Mouse (Mus musculus) heart, postnatal 0 days (tissue): ENCODE data around the gene Macf1. TPM values are rescaled to one million over a fixed set of nuclear protein-coding genes. Genes with fewer than 3 reads are reported as not detected.
"Not testable (repeated sequence)": the region's sequence is repeated elsewhere in the genome, so short reads cannot be mapped to it uniquely, and the experiment has no call there.

Experiments
- ATAC-seq: fragments of 200-750 bp; cut with Nextera tagmentation; 2 replicates; pipeline ENCODE4 v1.8.0; 2017; ENCODE audit warnings: low read depth, moderate number of reproducible peaks, moderate library complexity; ENCODE audit not compliant: insufficient read depth
- DNase-seq: peaks from one replicate; pipeline ENCODE4 v3.0.0-alpha.2; 2016; ENCODE audit warnings: low spot score
- H3K27ac ChIP-seq: fragments of 300-500 bp; sonication (generic); 2 replicates; pipeline ENCODE4 v1.5.1; 2014; ENCODE audit warnings: low read depth, mild to moderate bottlenecking
- H3K27me3 ChIP-seq: fragments of 300-500 bp; sonication (generic); 2 replicates; pipeline ENCODE4 v1.6.1; 2014; ENCODE audit warnings: low read length, mixed read lengths; ENCODE audit not compliant: control insufficient read depth, insufficient read depth
- H3K36me3 ChIP-seq: fragments of 300-500 bp; sonication (generic); replicated peaks from 2 replicates; pipeline ENCODE4 v1.6.1; 2014; ENCODE audit warnings: low read length, mixed read lengths; ENCODE audit not compliant: control insufficient read depth, insufficient read depth
- H3K4me1 ChIP-seq: fragments of 300-500 bp; sonication (generic); 2 replicates; pipeline ENCODE4 v1.6.1; 2014; ENCODE audit warnings: antibody characterized with exemption; ENCODE audit not compliant: control insufficient read depth, insufficient read depth
- H3K4me2 ChIP-seq: fragments of 300-500 bp; sonication (generic); 2 replicates; pipeline ENCODE4 v1.6.1; 2014; ENCODE audit warnings: low read depth, mild to moderate bottlenecking, low read length, moderate library complexity
- H3K4me3 ChIP-seq: fragments of 300-500 bp; sonication (generic); 2 replicates; pipeline ENCODE4 v1.5.1; 2014; ENCODE audit warnings: low read depth, low read length
- H3K9ac ChIP-seq: fragments of 300-500 bp; sonication (generic); replicated peaks from 2 replicates; pipeline ENCODE4 v1.6.1; 2014; ENCODE audit warnings: low read depth, low read length, mixed read lengths
- H3K9me3 ChIP-seq: fragments of 300-500 bp; sonication (generic); replicated peaks from 2 replicates; pipeline ENCODE4 v1.6.1; 2016; ENCODE audit warnings: low read length; ENCODE audit not compliant: control insufficient read depth
- CTCF ChIP-seq: IDR thresholded peaks from 2 replicates; pipeline ENCODE4 v1.5.1; 2016; ENCODE audit warnings: antibody characterized with exemption, control low read depth, low read depth
- EP300 ChIP-seq: IDR thresholded peaks from 2 replicates; pipeline ENCODE4 v1.6.1; 2016; ENCODE audit warnings: antibody characterized with exemption, low read depth
- WGBS: fragments of 180-500 bp; shearing (Covaris S2); extraction: QIAGEN DNeasy Blood & Tissue Kit; methylation state at CpG from one replicate; pipeline ENCODE4 v1.1.7; 2014; 5-methylcytosine and 5-hydroxymethylcytosine counted together
- polyA plus RNA-seq: library from polyadenylated mRNA; unstranded; fragments of >200 nt; fragmentation: Nextera tagmentation; extraction: Ambion mirVana; gene quantifications from 2 replicates; pipeline ENCODE4 v1.2.1, GENCODE M21; 2015
- total RNA-seq: library from RNA; depleted of rRNA; stranded (reverse); fragments of >200 nt; gene quantifications from 2 replicates; pipeline ENCODE4 v1.2.3, GENCODE M21; 2014; ENCODE audit warnings: low replicate concordance

Macf1 gene
- total and polyA plus RNA-seq, 2 experiments from 2014 or later, result 41.4 to 236 TPM

- whole genome bisulfite sequencing, result 53% methylated on average over 3 of the region's 3 CpGs
- Histone ChIP-seq H3K9me3 (0 out of 2 replicates have a peak, but pooled peaks cover 3% of the 10 kb centered on the region), H3K4me1 (peaks cover 15% of the 10 kb centered on the region; the same call in 1 of the 2 replicates), H3K36me3 (no peaks in the 10 kb centered on the region), H3K4me3 (no peak overlapping the region), H3K27me3 (no peaks in the 10 kb centered on the region), H3K4me2 (no peak overlapping the region), H3K9ac (no peak overlapping the region), H3K27ac (peak overlapping the region; percentile 80)
- ATAC-seq (no peak), DNase-seq (no peak)
- TF ChIP-seq EP300, result no peak
- TF ChIP-seq CTCF, result no peak
These were observed 49.7 kb downstream of the Macf1 start for GRCm38 (mm10) chr4:123634436-123634835.

GRCm38 (mm10) chr4:123633874-123634273 lies 50.3 kb downstream of the Macf1 start:
- H3K9me3 ChIP-seq, result 0 out of 2 replicates have a peak, but pooled peaks cover 3% of the 10 kb centered on the region
- H3K36me3 ChIP-seq, result no peaks in the 10 kb centered on the region
- 77% methylated on average over 4 of the region's 4 CpGs for WGBS
- TF ChIP-seq EP300, result no peak
- TF ChIP-seq CTCF, result no peak
- H3K4me1 ChIP-seq, result peaks cover 15% of the 10 kb centered on the region; the same call in 1 of the 2 replicates
- ATAC-seq (peak; percentile 6; the same call in 1 of the 2 replicates), DNase-seq (no peak)
- peak overlapping the region; percentile 80 for H3K27ac ChIP-seq
- H3K9ac ChIP-seq, result no peak overlapping the region
- H3K4me2 ChIP-seq, result no peak overlapping the region
- no peak overlapping the region for H3K4me3 ChIP-seq
- no peaks in the 10 kb centered on the region for H3K27me3 ChIP-seq

DNA sequence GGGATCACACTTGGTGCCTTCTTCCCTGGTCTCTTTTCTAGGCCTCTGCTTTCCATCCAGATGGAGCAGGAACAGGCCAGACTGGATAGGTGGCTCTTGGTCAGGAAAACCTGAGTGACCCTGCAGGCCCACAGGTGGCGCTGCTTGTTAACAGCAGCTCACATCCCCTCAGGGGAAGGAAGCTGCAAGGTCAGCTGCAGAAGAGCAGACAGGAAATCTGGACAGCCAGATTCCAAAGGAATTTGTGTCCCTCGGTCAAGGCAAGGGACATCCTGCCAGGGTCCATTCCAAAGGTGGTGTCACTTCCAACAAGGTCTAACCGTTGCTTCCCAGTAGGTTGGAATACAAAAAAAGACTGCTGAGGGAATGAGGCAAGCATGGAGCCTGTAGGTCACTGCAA lies 50.8 kb downstream of the Macf1 start:
- no peak overlapping the region for H3K4me2 ChIP-seq
- TF ChIP-seq EP300 (peak; percentile 88; the same call in 1 of the 2 replicates), CTCF (peak; percentile 83)
- H3K27ac ChIP-seq, result peak overlapping the region; percentile 80
- H3K9ac ChIP-seq, result no peak overlapping the region
- H3K9me3 ChIP-seq, result 0 out of 2 replicates have a peak, but pooled peaks cover 3% of the 10 kb centered on the region
- no peak overlapping the region for H3K4me3 ChIP-seq
- DNase-seq (peak; percentile 84), ATAC-seq (peak; percentile 91)
- peaks cover 15% of the 10 kb centered on the region; the same call in 1 of the 2 replicates for H3K4me1 ChIP-seq
- H3K36me3 ChIP-seq, result no peaks in the 10 kb centered on the region
- no peaks in the 10 kb centered on the region for H3K27me3 ChIP-seq
- WGBS, result 6% methylated on average over 3 of the region's 3 CpGs

DNA sequence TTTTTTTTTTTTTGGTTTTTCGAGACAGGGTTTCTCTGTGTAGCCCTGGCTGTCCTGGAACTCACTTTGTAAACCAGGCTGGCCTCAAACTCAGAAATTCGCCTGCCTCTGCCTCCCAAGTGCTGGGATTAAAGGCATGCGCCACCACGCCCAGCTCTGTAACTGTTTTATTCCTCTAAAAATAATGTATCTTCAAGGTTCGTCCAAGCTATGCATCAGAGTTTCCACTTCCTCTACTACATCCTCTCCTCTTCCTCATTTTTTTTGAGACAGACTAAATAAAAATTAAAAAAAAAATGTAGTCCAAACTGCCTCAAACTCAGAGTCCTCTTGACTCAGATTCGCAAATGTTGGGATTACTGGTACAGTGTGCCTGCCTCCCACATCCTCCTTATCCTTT lies 52.0 kb downstream of the Macf1 start:
- not testable (repeated sequence) for H3K9me3 ChIP-seq, H3K4me3 ChIP-seq, H3K27me3 ChIP-seq, H3K36me3 ChIP-seq, H3K4me2 ChIP-seq, H3K9ac ChIP-seq, DNase-seq, ATAC-seq
- H3K4me1 ChIP-seq, result peaks cover 15% of the 10 kb centered on the region; the same call in 1 of the 2 replicates
- WGBS, result 78% methylated on average over 5 of the region's 6 CpGs
- H3K27ac ChIP-seq, result 0 out of 2 replicates have a peak overlapping the region, but pooled peaks have one; percentile 22

DNA sequence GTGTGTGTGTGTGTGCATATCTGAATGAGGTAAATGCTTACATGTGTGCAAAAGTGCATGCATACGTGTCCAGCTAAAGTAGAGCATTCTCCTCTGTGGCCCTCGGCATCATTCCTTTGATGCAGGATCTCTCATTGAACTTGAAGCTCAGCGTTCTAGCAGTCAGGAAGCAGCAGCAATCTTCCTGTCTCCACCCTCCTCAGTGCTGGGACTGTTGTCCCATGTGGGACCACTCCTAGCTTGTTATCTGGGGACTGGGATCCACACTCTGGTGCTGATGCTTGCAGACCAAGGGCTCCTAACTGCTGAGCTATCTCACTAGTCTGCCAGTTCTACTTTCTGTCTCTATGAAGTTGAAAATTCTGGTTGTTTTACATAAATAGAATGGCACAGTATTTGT lies 52.5 kb downstream of the Macf1 start:
- no peak for DNase-seq
- no peak for TF ChIP-seq EP300
- no peak for TF ChIP-seq CTCF
- no peaks in the 10 kb centered on the region for H3K36me3 ChIP-seq
- 75% methylated on average over 3 of the region's 3 CpGs for WGBS
- peaks cover 15% of the 10 kb centered on the region; the same call in 1 of the 2 replicates for H3K4me1 ChIP-seq
- no peak overlapping the region for H3K4me3 ChIP-seq
- no peak overlapping the region for H3K9ac ChIP-seq
- ATAC-seq, result no peak
- no peaks in the 10 kb centered on the region for H3K9me3 ChIP-seq
- no peaks in the 10 kb centered on the region for H3K27me3 ChIP-seq
- no peak overlapping the region for H3K4me2 ChIP-seq
- H3K27ac ChIP-seq, result no peak overlapping the region

GRCm38 (mm10) chr4:123627683-123628082 lies 56.5 kb downstream of the Macf1 start:
- H3K27me3 ChIP-seq, result no peaks in the 10 kb centered on the region
- no peaks in the 10 kb centered on the region for H3K36me3 ChIP-seq
- peaks cover 30% of the 10 kb centered on the region for H3K4me1 ChIP-seq
- H3K9me3 ChIP-seq, result no peaks in the 10 kb centered on the region
- 68% methylated on average over 5 of the region's 5 CpGs for WGBS
- H3K4me3 ChIP-seq, result no peak overlapping the region
- H3K4me2 ChIP-seq, result no peak overlapping the region
- peak; percentile 15; the same call in 1 of the 2 replicates for TF ChIP-seq CTCF
- no peak for TF ChIP-seq EP300
- no peak overlapping the region for H3K27ac ChIP-seq
- no peak overlapping the region for H3K9ac ChIP-seq
- no peak for ATAC-seq
- no peak for DNase-seq
